Mouse (Mus musculus) urinary bladder, postnatal 36 days (tissue): ENCODE measurements around the gene Tprg.

Experiments
- DNase-seq, 2 experiments: peaks; one replicate each; pipeline ENCODE4 v3.0.0; 2022; ENCODE audit warnings: low spot score in 2 of 2, mixed read lengths in 1 of 2

The Tprg gene

GRCm38 (mm10) chr16:25424915-25425314, 138.3 kb downstream of the Tprg start:
- no peak for DNase-seq

- DNase-seq: no peak
Measured at GRCm38 (mm10) chr16:25425376-25425775, 138.8 kb downstream of the Tprg start.

GRCm38 (mm10) chr16:25426261-25426660, 139.6 kb downstream of the Tprg start:
- peak; percentile 48 to 65 for DNase-seq

GRCm38 (mm10) chr16:25440039-25440438, 153.4 kb downstream of the Tprg start:
- DNase-seq: no peak

- no peak for DNase-seq
Measured at GRCm38 (mm10) chr16:25445580-25445979, 159.0 kb downstream of the Tprg start.

- no peak for DNase-seq
Measured at GRCm38 (mm10) chr16:25451511-25451910, 164.9 kb downstream of the Tprg start.

- no peak for DNase-seq
Measured at GRCm38 (mm10) chr16:25464732-25465131, 178.1 kb downstream of the Tprg start.

GRCm38 (mm10) chr16:25465435-25466139, 179.0 kb downstream of the Tprg start:
- peak; percentile 11 to 15 for DNase-seq

- no peak for DNase-seq
Measured at GRCm38 (mm10) chr16:25468040-25468439, 181.4 kb downstream of the Tprg start.

- no peak for DNase-seq
Measured at GRCm38 (mm10) chr16:25468662-25469061, 182.0 kb downstream of the Tprg start.
